Mouse (Mus musculus) megakaryocyte, embryonic 14.5 days (primary cell): ENCODE results near the gene 2410015M20Rik.

ENCODE experiments used
- FLI1 ChIP-seq: IDR thresholded peaks from 2 replicates; pipeline ENCODE4 v1.6.1; 2012; ENCODE audit warnings: low read length, inconsistent platforms, mixed read lengths
- GATA1 ChIP-seq: IDR thresholded peaks from 3 replicates; pipeline ENCODE4 v1.6.1; 2012; ENCODE audit warnings: mixed read lengths, low read length, inconsistent platforms, borderline replicate concordance

DNA sequence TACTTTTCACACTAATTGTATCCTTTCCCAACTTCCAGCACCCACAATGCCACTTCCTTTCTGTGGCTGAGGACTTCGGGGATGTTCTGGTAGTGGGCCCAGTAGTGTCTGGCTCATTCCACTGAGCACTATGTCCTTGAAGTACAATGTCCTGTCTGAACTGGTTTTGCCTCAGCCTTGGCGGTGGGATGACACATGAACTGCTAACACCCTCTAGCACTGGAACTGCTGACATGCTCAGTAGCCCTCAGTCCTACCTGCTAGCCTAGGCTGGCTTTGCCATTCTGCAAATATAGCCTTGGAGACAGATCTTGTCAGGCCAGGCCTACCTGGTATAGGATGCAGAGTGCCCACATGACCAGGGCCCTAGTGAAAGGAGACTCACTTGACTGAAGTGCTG is 47.7 kb downstream of the 2410015M20Rik start:
- TF ChIP-seq FLI1 = no peak
- TF ChIP-seq GATA1 = no peak
